Mouse (Mus musculus) kidney, embryonic 15.5 days (tissue): Measurements from ENCODE around the gene Hebp2. TPM values are rescaled to one million over a fixed set of nuclear protein-coding genes. Genes with fewer than 3 reads are reported as not detected.
"Not testable (repeated sequence)": the region's sequence is repeated elsewhere in the genome, so short reads cannot be mapped to it uniquely, and the experiment has no call there.

Experiments
- ATAC-seq: fragments of 200-750 bp; cut with Nextera tagmentation; replicated peaks from 2 replicates; pipeline ENCODE4 v1.8.0; 2017; ENCODE audit warnings: moderate TSS enrichment; ENCODE audit not compliant: low FRiP score
- H3K27ac ChIP-seq: fragments of 300-500 bp; sonication (generic); 2 replicates; pipeline ENCODE4 v1.5.1; 2015; ENCODE audit warnings: mild to moderate bottlenecking, inconsistent platforms
- H3K27me3 ChIP-seq: fragments of 300-500 bp; sonication (generic); 2 replicates; pipeline ENCODE4 v1.6.1; 2015; ENCODE audit warnings: inconsistent platforms
- H3K36me3 ChIP-seq: fragments of 300-500 bp; sonication (generic); 2 replicates; pipeline ENCODE4 v1.6.1; 2015; ENCODE audit warnings: inconsistent platforms
- H3K4me1 ChIP-seq: fragments of 300-500 bp; sonication (generic); 2 replicates; pipeline ENCODE4 v1.6.1; 2015; ENCODE audit warnings: inconsistent platforms
- H3K4me2 ChIP-seq: fragments of 300-500 bp; sonication (generic); 2 replicates; pipeline ENCODE4 v1.6.1; 2015; ENCODE audit warnings: moderate library complexity, mild to moderate bottlenecking, inconsistent platforms
- H3K4me3 ChIP-seq: fragments of 300-500 bp; sonication (generic); replicated peaks from 2 replicates; pipeline ENCODE4 v1.5.1; 2015; ENCODE audit warnings: mild to moderate bottlenecking, inconsistent platforms
- H3K9ac ChIP-seq: fragments of 300-500 bp; sonication (generic); 2 replicates; pipeline ENCODE4 v1.6.1; 2015; ENCODE audit warnings: mild to moderate bottlenecking, inconsistent platforms
- H3K9me3 ChIP-seq: fragments of 300-500 bp; sonication (generic); replicated peaks from 2 replicates; pipeline ENCODE4 v1.6.1; 2016; ENCODE audit warnings: inconsistent platforms
- WGBS: fragments of 180-500 bp; shearing (Covaris S2); methylation state at CpG from one replicate; pipeline ENCODE4 v1.1.7; 2015; ENCODE audit warnings: mixed read lengths; 5-methylcytosine and 5-hydroxymethylcytosine counted together
- polyA plus RNA-seq: library from polyadenylated mRNA; unstranded; fragments of >200 nt; fragmentation: Nextera tagmentation; extraction: Ambion mirVana; gene quantifications from 2 replicates; pipeline ENCODE4 v1.2.1, GENCODE M21; 2015

Hebp2 gene
- 12.6 and 12.8 TPM in 2 replicates for polyA plus RNA-seq

- no peaks in the 10 kb centered on the region for H3K27me3 ChIP-seq
- peak within 1 kb of the TSS; percentile 95 for H3K4me2 ChIP-seq
- no peaks in the 10 kb centered on the region for H3K9me3 ChIP-seq
- WGBS = 1% methylated on average over 22 of the region's 22 CpGs
- ATAC-seq = peak; percentile 89
- H3K36me3 ChIP-seq = no peaks in the 10 kb centered on the region
- H3K4me1 ChIP-seq = peaks cover 17% of the 10 kb centered on the region
- H3K9ac ChIP-seq = peak within 1 kb of the TSS; percentile 66
- H3K27ac ChIP-seq = peak within 1 kb of the TSS; percentile 47
- peak within 1 kb of the TSS; percentile 66 for H3K4me3 ChIP-seq
These were observed at the start of gene Hebp2 for GRCm38 (mm10) chr10:18545813-18546235. Hebp2 (minus strand) TSS chr10:18546076.

- H3K36me3 ChIP-seq = no peaks in the 10 kb centered on the region
- H3K27ac ChIP-seq = no peak overlapping the region
- H3K9ac ChIP-seq = no peak overlapping the region
- WGBS = 89% methylated on average over 5 of the region's 5 CpGs
- no peaks in the 10 kb centered on the region for H3K27me3 ChIP-seq
- no peak overlapping the region for H3K4me2 ChIP-seq
- no peaks in the 10 kb centered on the region for H3K4me1 ChIP-seq
- H3K4me3 ChIP-seq = no peak overlapping the region
- H3K9me3 ChIP-seq = no peaks in the 10 kb centered on the region
- no peak for ATAC-seq
These were observed 43.6 kb upstream of the Hebp2 start for GRCm38 (mm10) chr10:18589455-18589854.

GRCm38 (mm10) chr10:18584188-18584587 is 38.3 kb upstream of the Hebp2 start:
- Histone ChIP-seq H3K36me3 (no peaks in the 10 kb centered on the region), H3K9me3 (no peaks in the 10 kb centered on the region), H3K4me3 (no peak overlapping the region), H3K9ac (no peak overlapping the region), H3K27ac (no peak overlapping the region), H3K4me2 (no peak overlapping the region), H3K27me3 (no peaks in the 10 kb centered on the region), H3K4me1 (no peaks in the 10 kb centered on the region)
- WGBS = 26% methylated on average over 7 of the region's 7 CpGs
- ATAC-seq = no peak

GRCm38 (mm10) chr10:18572581-18572980 is 26.7 kb upstream of the Hebp2 start:
- no peaks in the 10 kb centered on the region for H3K9me3 ChIP-seq
- no peaks in the 10 kb centered on the region for H3K36me3 ChIP-seq
- no peaks in the 10 kb centered on the region for H3K4me1 ChIP-seq
- 54% methylated on average over 2 of the region's 2 CpGs for WGBS
- H3K4me2 ChIP-seq = no peak overlapping the region
- H3K4me3 ChIP-seq = no peak overlapping the region
- no peak overlapping the region for H3K9ac ChIP-seq
- no peaks in the 10 kb centered on the region for H3K27me3 ChIP-seq
- ATAC-seq = no peak
- no peak overlapping the region for H3K27ac ChIP-seq

- no peaks in the 10 kb centered on the region for H3K4me1 ChIP-seq
- H3K9me3 ChIP-seq = no peaks in the 10 kb centered on the region
- no peaks in the 10 kb centered on the region for H3K36me3 ChIP-seq
- H3K27me3 ChIP-seq = peaks cover 8% of the 10 kb centered on the region; the same call in 1 of the 2 replicates
- no peak overlapping the region for H3K4me2 ChIP-seq
- ATAC-seq = no peak
- WGBS = 4% methylated on average over 4 of the region's 4 CpGs
- H3K27ac ChIP-seq = no peak overlapping the region
- no peak overlapping the region for H3K9ac ChIP-seq
- no peak overlapping the region for H3K4me3 ChIP-seq
These were observed 17.1 kb upstream of the Hebp2 start for GRCm38 (mm10) chr10:18562940-18563339.

- Histone ChIP-seq H3K27ac (no peak overlapping the region), H3K36me3 (no peaks in the 10 kb centered on the region), H3K9ac (no peak overlapping the region), H3K27me3 (peaks cover 8% of the 10 kb centered on the region; the same call in 1 of the 2 replicates), H3K4me2 (no peak overlapping the region), H3K9me3 (no peaks in the 10 kb centered on the region), H3K4me3 (no peak overlapping the region), H3K4me1 (no peaks in the 10 kb centered on the region)
- ATAC-seq = no peak
- WGBS = 42% methylated on average over 5 of the region's 5 CpGs
These were observed 15.6 kb upstream of the Hebp2 start for GRCm38 (mm10) chr10:18561445-18561844.

GRCm38 (mm10) chr10:18559076-18559475 is 13.2 kb upstream of the Hebp2 start:
- not testable (repeated sequence) for H3K27ac ChIP-seq, H3K4me1 ChIP-seq, H3K36me3 ChIP-seq, H3K4me2 ChIP-seq, H3K9ac ChIP-seq, ATAC-seq, H3K9me3 ChIP-seq, H3K27me3 ChIP-seq, H3K4me3 ChIP-seq
- 83% methylated on average over 9 of the region's 9 CpGs for WGBS

- peaks cover 17% of the 10 kb centered on the region for H3K4me1 ChIP-seq
- no peaks in the 10 kb centered on the region for H3K36me3 ChIP-seq
- H3K4me2 ChIP-seq = peak overlapping the region; percentile 73
- peak overlapping the region; percentile 36 for H3K9ac ChIP-seq
- no peaks in the 10 kb centered on the region for H3K27me3 ChIP-seq
- H3K9me3 ChIP-seq = no peaks in the 10 kb centered on the region
- 4% methylated on average over 35 of the region's 35 CpGs for WGBS
- H3K27ac ChIP-seq = no peak overlapping the region
- ATAC-seq = peak; percentile 15; the same call in 1 of the 2 replicates
- H3K4me3 ChIP-seq = peak overlapping the region; percentile 45
These were observed 3.7 kb upstream of the Hebp2 start for GRCm38 (mm10) chr10:18549321-18550216.

GRCm38 (mm10) chr10:18547381-18547780 is 1.5 kb upstream of the Hebp2 start:
- Histone ChIP-seq H3K4me1 (peaks cover 17% of the 10 kb centered on the region), H3K4me2 (no peak overlapping the region), H3K27ac (no peak overlapping the region), H3K27me3 (no peaks in the 10 kb centered on the region), H3K4me3 (no peak overlapping the region), H3K36me3 (no peaks in the 10 kb centered on the region), H3K9ac (no peak overlapping the region), H3K9me3 (no peaks in the 10 kb centered on the region)
- WGBS = 80% methylated on average over 4 of the region's 4 CpGs
- ATAC-seq = no peak

- Histone ChIP-seq H3K4me3 (peak overlapping the region; percentile 66), H3K9me3 (no peaks in the 10 kb centered on the region), H3K4me2 (peak overlapping the region; percentile 95), H3K9ac (peak overlapping the region; percentile 66), H3K27ac (peak overlapping the region; percentile 47; the same call in 1 of the 2 replicates), H3K27me3 (no peaks in the 10 kb centered on the region), H3K36me3 (no peaks in the 10 kb centered on the region), H3K4me1 (peaks cover 17% of the 10 kb centered on the region)
- ATAC-seq = peak; percentile 22; the same call in 1 of the 2 replicates
- WGBS = 4% methylated on average over 13 of the region's 13 CpGs
These were observed 567 bp downstream of the Hebp2 start for GRCm38 (mm10) chr10:18545309-18545708.

- peak; percentile 22; the same call in 1 of the 2 replicates for ATAC-seq
These were observed 9.0 kb downstream of the Hebp2 start for GRCm38 (mm10) chr10:18536889-18537288.

GRCm38 (mm10) chr10:18532293-18532692 is 13.6 kb downstream of the Hebp2 start:
- 0 out of 2 replicates have a peak, but pooled peaks have one; percentile 18 for ATAC-seq
- WGBS = 71% methylated on average over 8 of the region's 8 CpGs
- Histone ChIP-seq H3K4me2 (no peak overlapping the region), H3K36me3 (peaks cover 32% of the 10 kb centered on the region), H3K27ac (no peak overlapping the region), H3K9me3 (no peaks in the 10 kb centered on the region), H3K4me1 (peaks cover 7% of the 10 kb centered on the region; the same call in 1 of the 2 replicates), H3K27me3 (no peaks in the 10 kb centered on the region), H3K4me3 (no peak overlapping the region), H3K9ac (no peak overlapping the region)

More at GRCm38 (mm10) chr10:18536889-18537288, 9.0 kb downstream of the Hebp2 start:
- Histone ChIP-seq H3K4me1 (0 out of 2 replicates have a peak, but pooled peaks cover 3% of the 10 kb centered on the region), H3K4me2 (no peak overlapping the region), H3K4me3 (no peak overlapping the region), H3K9ac (no peak overlapping the region), H3K9me3 (no peaks in the 10 kb centered on the region), H3K27me3 (no peaks in the 10 kb centered on the region), H3K36me3 (peaks cover 19% of the 10 kb centered on the region), H3K27ac (no peak overlapping the region)
- WGBS = 100% methylated on average over 2 of the region's 2 CpGs
